Comparison of ENCODE assay signal across 9 mouse cellular contexts in the genomic region with DNA sequence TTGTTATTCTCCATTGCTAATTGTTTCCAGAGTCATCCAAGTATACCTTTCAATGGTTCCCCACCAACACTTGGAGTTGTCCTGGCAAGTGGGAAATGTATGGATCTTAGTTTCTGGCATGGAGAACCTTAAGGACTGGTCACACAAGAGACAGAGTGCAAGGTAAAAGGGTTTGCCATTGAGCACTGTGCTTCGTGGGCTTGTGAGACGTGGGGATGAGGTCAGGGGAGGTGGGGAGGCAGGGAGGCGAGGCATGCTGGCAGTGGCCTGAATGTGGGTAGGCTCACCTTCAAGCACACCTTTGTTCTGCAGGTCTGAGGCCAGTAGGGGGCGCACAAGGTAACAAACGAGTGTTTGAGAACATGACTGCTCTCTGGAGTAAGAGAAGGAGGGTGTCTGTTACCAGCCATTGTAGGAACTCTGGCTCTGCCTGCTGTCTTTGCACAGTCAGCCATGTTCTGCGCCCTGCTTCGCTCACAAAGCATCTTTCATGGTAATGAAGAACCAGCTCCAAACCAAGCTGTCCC.
DNase-seq lines count a peak whose midpoint lies in the region; ATAC-seq and TF ChIP-seq lines count a peak whose summit lies in the region.
"Had no signal": no experiment of that assay in that cellular context is flagged by ENCODE, and none has a peak within 500 bp of the region (broad histone marks: within the 10 kb centered on the region; RNA-seq: fewer than 3 reads in every experiment).

No protein-coding gene starts in this region.

- TF ChIP-seq POLR2A in spleen, adult 2 months (IDR thresholded peaks at IDR 0.05; ENCODE audit: low read depth, low read length) = no peak

- H3K4me1 ChIP-seq in heart, embryonic 12.5 days (replicated peaks) = no peaks in the 10 kb centered on the region
- no peaks in the 10 kb centered on the region for H3K4me1 ChIP-seq in liver, postnatal 0 days (ENCODE audit: insufficient read depth)
- no peaks in the 10 kb centered on the region for H3K4me1 ChIP-seq in spleen, adult 2 months (ENCODE audit: control insufficient read depth, insufficient read depth, insufficient read length)

- no peaks in the 10 kb centered on the region for H3K36me3 ChIP-seq in heart, embryonic 12.5 days
- H3K36me3 ChIP-seq in liver, postnatal 0 days (replicated peaks; ENCODE audit: insufficient read depth, low read length) = no peaks in the 10 kb centered on the region
- no peaks in the 10 kb centered on the region for H3K36me3 ChIP-seq in spleen, adult 2 months (ENCODE audit: control insufficient read depth, insufficient read depth, low read length)
- H3K36me3 ChIP-seq: limb, embryonic 13.5 days had no signal

- TF ChIP-seq EP300 in liver, postnatal 0 days (IDR thresholded peaks at IDR 0.05; ENCODE audit: low read depth) = no peak

- DNase-seq in heart, postnatal 14 days = peak; percentile 16 to 34
- DNase-seq in 416B (ENCODE audit: low read depth) (peak; percentile 2), WW6 (ENCODE audit: low read depth, low spot score) (peak; percentile 55)
- DNase-seq in cerebellum, postnatal 4 days (ENCODE audit: low spot score in 2 of 2) = peak; percentile 15 to 25
- DNase-seq in liver, postnatal 0 days = peak; percentile 49
- DNase-seq in spleen, adult 2 months (ENCODE audit: low read depth in 1 of 2, low spot score in 2 of 2) = peak; percentile 14 to 68
- no peak for DNase-seq in layer of hippocampus, postnatal 36 days

- H3K4me2 ChIP-seq in heart, embryonic 12.5 days = no peak overlapping the region
- H3K4me2 ChIP-seq in liver, postnatal 0 days (ENCODE audit: low read depth, low read length) = no peak overlapping the region
- H3K4me2 ChIP-seq: limb, embryonic 13.5 days had no signal

- intact Hi-C loops in heart, postnatal 14 days (cut with DNase I) = no loop called here

- no peak for ATAC-seq in heart, embryonic 12.5 days (ENCODE audit: insufficient number of reproducible peaks, low FRiP score)
- no peak for ATAC-seq in liver, postnatal 0 days

- TF ChIP-seq CTCF in liver, postnatal 0 days (IDR thresholded peaks at IDR 0.05; ENCODE audit: low read depth) = peak; percentile 51
- TF ChIP-seq CTCF in spleen, adult 2 months (IDR thresholded peaks at IDR 0.05; ENCODE audit: extremely low read depth, insufficient read depth, insufficient read length, insufficient replicate concordance) = peak; percentile 30; the same call in 1 of the 2 replicates

- no peaks in the 10 kb centered on the region for H3K27me3 ChIP-seq in heart, embryonic 12.5 days (replicated peaks)
- H3K27me3 ChIP-seq in liver, postnatal 0 days (ENCODE audit: insufficient read depth, low read length) = no peaks in the 10 kb centered on the region
- H3K27me3 ChIP-seq in spleen, adult 2 months (ENCODE audit: control insufficient read depth, insufficient read depth, low read length) = no peaks in the 10 kb centered on the region
- H3K27me3 ChIP-seq: limb, embryonic 13.5 days had no signal

- no peaks in the 10 kb centered on the region for H3K9me3 ChIP-seq in heart, embryonic 12.5 days (replicated peaks)
- no peaks in the 10 kb centered on the region for H3K9me3 ChIP-seq in liver, postnatal 0 days (ENCODE audit: low read length)
- H3K9me3 ChIP-seq: limb, embryonic 13.5 days had no signal

- no peak overlapping the region for H3K4me3 ChIP-seq in heart, embryonic 12.5 days
- no peak overlapping the region for H3K4me3 ChIP-seq in liver, postnatal 0 days (ENCODE audit: low read depth, low read length)
- H3K4me3 ChIP-seq in spleen, adult 2 months (ENCODE audit: extremely low read depth, insufficient read depth, insufficient read length) = no peak overlapping the region
- H3K4me3 ChIP-seq: limb, embryonic 13.5 days had no signal

- 35% methylated on average over 7 of the region's 7 CpGs for WGBS in heart, embryonic 12.5 days
- WGBS in liver, postnatal 0 days (ENCODE audit: insufficient replicate concordance) = 40% methylated on average over 7 of the region's 7 CpGs
- 60% methylated on average over 7 of the region's 7 CpGs for WGBS in spleen, adult 2 months

- no peak overlapping the region for H3K9ac ChIP-seq in heart, embryonic 12.5 days
- H3K9ac ChIP-seq in liver, postnatal 0 days (replicated peaks) = no peak overlapping the region
- H3K9ac ChIP-seq: limb, embryonic 13.5 days had no signal

- H3K27ac ChIP-seq in heart, embryonic 12.5 days (ENCODE audit: poor library complexity, severe bottlenecking) = no peak overlapping the region
- no peak overlapping the region for H3K27ac ChIP-seq in liver, postnatal 0 days (ENCODE audit: low read depth)
- H3K27ac ChIP-seq in spleen, adult 2 months (ENCODE audit: insufficient read depth, low read length) = no peak overlapping the region
- H3K27ac ChIP-seq: limb, embryonic 13.5 days had no signal

Comparison
In these comparisons a context has a peak if more than half of its experiments do, and no peak if none do; other contexts are left out.
1. DNase-seq: peak in heart, postnatal 14 days (2 of 2), 416B (single experiment), WW6 (single experiment), cerebellum, postnatal 4 days (2 of 2), liver, postnatal 0 days (single experiment) and spleen, adult 2 months (2 of 2); none in layer of hippocampus, postnatal 36 days (0 of 2).